Mouse (Mus musculus): ENCODE data around the gene Adgrf2. TPM values are rescaled to one million over a fixed set of nuclear protein-coding genes. Genes with fewer than 3 reads are reported as not detected.

The Adgrf2 gene
- total RNA-seq, 1 experiment from 2014 or later = 0.11 TPM

Other genes with a start within 250 kb of the Adgrf2 start
- not detected in 2 replicates for gene Opn5, start 130.8 kb downstream of the Adgrf2 start, total RNA-seq (2021)
- 0.11 and 0.38 TPM in 2 replicates for gene Adgrf4, start 49.9 kb downstream of the Adgrf2 start, total RNA-seq (2021)
- gene Cd2ap, start 134.5 kb upstream of the Adgrf2 start, total RNA-seq (2021) = 62.9 and 71.5 TPM in 2 replicates

Measured in adrenal gland, postnatal 14 days (tissue).